Mouse (Mus musculus) neural tube, embryonic 13.5 days (tissue): ENCODE results near the gene Chrnb2. TPM values are rescaled to one million over a fixed set of nuclear protein-coding genes. Genes with fewer than 3 reads are reported as not detected.

Experiments
- ATAC-seq: fragments of 200-750 bp; cut with Nextera tagmentation; 2 replicates; pipeline ENCODE4 v1.8.0; 2017; ENCODE audit warnings: low read depth, mild to moderate bottlenecking, moderate TSS enrichment, moderate library complexity
- H3K27ac ChIP-seq: fragments of 300-500 bp; sonication (generic); replicated peaks from 2 replicates; pipeline ENCODE4 v1.5.1; 2015; ENCODE audit warnings: moderate library complexity, mild to moderate bottlenecking, inconsistent platforms
- H3K27me3 ChIP-seq: fragments of 300-500 bp; sonication (generic); 2 replicates; pipeline ENCODE4 v1.6.1; 2015; ENCODE audit warnings: mild to moderate bottlenecking, inconsistent platforms
- H3K36me3 ChIP-seq: fragments of 300-500 bp; sonication (generic); 2 replicates; pipeline ENCODE4 v1.6.1; 2015; ENCODE audit warnings: mild to moderate bottlenecking, inconsistent platforms
- H3K4me1 ChIP-seq: fragments of 300-500 bp; sonication (generic); replicated peaks from 2 replicates; pipeline ENCODE4 v1.6.1; 2015; ENCODE audit warnings: inconsistent platforms
- H3K4me2 ChIP-seq: fragments of 300-500 bp; sonication (generic); 2 replicates; pipeline ENCODE4 v1.6.1; 2015; ENCODE audit warnings: inconsistent platforms, mild to moderate bottlenecking, moderate library complexity
- H3K4me3 ChIP-seq: fragments of 300-500 bp; sonication (generic); 2 replicates; pipeline ENCODE4 v1.5.1; 2015; ENCODE audit warnings: mild to moderate bottlenecking, inconsistent platforms
- H3K9ac ChIP-seq: fragments of 300-500 bp; sonication (generic); 2 replicates; pipeline ENCODE4 v1.6.1; 2015; ENCODE audit warnings: moderate library complexity, mild to moderate bottlenecking, inconsistent platforms
- H3K9me3 ChIP-seq: fragments of 300-500 bp; sonication (generic); 2 replicates; pipeline ENCODE4 v1.6.1; 2016; ENCODE audit warnings: inconsistent platforms
- WGBS: fragments of 180-500 bp; shearing (Covaris S2); methylation state at CpG from one replicate; pipeline ENCODE4 v1.1.7; 2015; 5-methylcytosine and 5-hydroxymethylcytosine counted together
- polyA plus RNA-seq: library from polyadenylated mRNA; unstranded; fragments of >200 nt; fragmentation: Nextera tagmentation; extraction: Ambion mirVana; gene quantifications from 2 replicates; pipeline ENCODE4 v1.2.1, GENCODE M21; 2015

The Chrnb2 gene
- polyA plus RNA-seq, 1 experiment from 2014 or later = 27.4 TPM

DNA sequence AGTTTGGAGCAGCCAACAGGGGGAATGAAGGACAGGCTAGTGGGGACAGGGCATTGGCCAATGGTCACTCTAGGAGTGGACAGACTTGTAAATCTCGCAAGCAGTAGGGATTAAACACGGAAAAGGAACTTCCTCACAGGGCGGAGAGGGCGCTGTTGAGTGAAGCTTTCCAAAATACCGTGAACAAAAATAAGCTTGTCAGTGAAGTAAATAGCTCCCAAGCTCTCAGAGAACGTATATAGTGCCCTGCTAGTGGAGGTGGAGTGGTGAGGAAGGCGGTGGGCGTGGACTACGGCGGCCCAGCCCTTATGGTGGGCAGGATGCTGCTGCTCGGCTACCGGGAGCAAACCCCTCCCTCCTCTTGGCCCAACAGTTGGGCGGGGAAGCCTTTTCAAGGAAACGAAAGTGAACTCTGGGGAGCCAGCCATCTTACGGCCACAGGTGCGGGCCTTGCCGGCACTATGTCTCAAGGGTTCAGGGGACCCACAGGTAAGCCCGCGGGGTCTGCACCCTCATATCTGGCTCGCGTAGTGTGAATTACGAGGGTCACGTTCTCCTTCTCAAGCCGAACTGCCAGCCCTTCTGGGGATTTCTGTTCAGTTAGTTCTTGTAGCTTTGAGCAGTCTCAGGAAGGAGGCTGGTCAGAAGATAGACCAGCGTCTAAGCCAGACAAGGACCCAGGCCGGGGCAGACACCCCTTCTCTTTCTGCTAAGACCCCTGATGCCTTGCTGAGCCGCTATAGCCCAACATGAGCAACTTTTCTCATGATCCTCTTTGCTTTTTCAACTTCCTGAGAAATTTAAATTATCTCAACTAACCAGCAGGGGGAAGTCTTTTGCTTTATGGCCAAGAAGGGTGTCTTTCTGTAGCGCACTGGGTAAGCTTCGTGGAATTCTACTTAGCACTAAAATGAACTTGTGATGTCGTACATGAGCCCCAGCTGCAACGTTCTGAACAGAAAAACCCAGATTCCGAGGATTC, 33.8 kb downstream of the Chrnb2 start:
- H3K4me1 ChIP-seq = peaks cover 24% of the 10 kb centered on the region
- H3K9ac ChIP-seq = peak overlapping the region; percentile 57
- H3K4me3 ChIP-seq = peak overlapping the region; percentile 42
- H3K27me3 ChIP-seq = no peaks in the 10 kb centered on the region
- ATAC-seq = peak; percentile 65
- H3K36me3 ChIP-seq = peaks cover 3% of the 10 kb centered on the region; the same call in 1 of the 2 replicates
- WGBS = 2% methylated on average over 32 of the region's 32 CpGs
- H3K4me2 ChIP-seq = peak overlapping the region; percentile 59
- H3K27ac ChIP-seq = 0 out of 2 replicates have a peak overlapping the region, but pooled peaks have one; percentile 46
- H3K9me3 ChIP-seq = no peaks in the 10 kb centered on the region

GRCm38 (mm10) chr3:89728848-89729247, 35.6 kb downstream of the Chrnb2 start:
- no peaks in the 10 kb centered on the region for H3K36me3 ChIP-seq
- H3K4me1 ChIP-seq = peaks cover 24% of the 10 kb centered on the region
- H3K9ac ChIP-seq = no peak overlapping the region
- H3K9me3 ChIP-seq = no peaks in the 10 kb centered on the region
- no peak overlapping the region for H3K4me3 ChIP-seq
- no peak overlapping the region for H3K27ac ChIP-seq
- no peak for ATAC-seq
- no peak overlapping the region for H3K4me2 ChIP-seq
- no peaks in the 10 kb centered on the region for H3K27me3 ChIP-seq
- WGBS = 84% methylated on average over 2 of the region's 2 CpGs

DNA sequence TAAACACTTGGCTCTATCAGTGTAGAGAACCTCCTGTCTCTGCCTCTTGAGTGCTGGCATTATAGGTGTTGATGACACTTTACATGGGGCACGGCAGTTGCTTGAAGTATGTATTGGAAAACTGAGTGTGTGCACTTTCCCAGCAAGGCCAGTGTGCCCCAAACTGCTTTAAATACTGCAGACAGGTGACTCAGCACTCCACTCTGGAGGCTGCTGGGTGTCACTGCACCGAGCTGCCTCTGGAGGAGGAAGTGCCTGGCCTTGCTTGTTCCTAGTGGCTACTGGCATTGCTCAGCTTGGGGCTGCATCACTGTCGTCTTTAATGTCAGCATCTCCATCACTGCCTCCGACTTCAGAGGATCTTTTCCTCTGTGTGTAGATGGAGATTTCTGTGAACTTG, 37.4 kb downstream of the Chrnb2 start:
- no peak for ATAC-seq
- whole genome bisulfite sequencing = 19% methylated on average over 4 of the region's 4 CpGs

DNA sequence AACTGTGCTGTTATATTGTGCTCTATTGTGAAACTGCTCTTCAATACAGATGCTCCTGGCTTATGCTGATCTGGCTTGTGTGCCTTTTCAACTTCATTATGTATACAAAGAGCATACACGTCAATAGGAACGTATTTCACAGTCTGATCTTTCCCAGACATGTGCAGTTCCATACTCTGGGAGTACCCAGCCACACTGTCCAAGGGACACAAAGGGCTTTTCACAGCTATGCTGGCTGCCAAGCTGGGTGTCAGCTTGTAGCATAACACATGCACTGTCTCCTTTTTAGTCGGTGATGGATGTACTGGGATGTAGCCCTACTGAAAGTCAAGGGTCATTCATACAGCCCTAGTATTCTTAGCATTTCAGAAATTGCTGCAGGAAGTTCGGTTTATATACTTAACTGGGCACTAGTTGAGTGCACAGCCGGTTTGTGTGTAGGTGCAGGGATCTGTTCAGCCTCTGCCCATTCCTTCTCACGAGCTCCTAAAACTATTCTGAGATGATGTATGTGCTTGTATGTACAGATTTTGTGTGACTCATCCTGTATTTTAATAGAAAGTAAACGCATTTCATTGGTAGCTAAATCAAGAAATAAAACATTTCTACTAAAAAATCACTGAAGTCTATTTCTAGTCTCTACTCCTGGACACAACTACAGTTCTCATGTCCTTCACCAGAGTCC, 40.9 kb downstream of the Chrnb2 start:
- peaks cover 12% of the 10 kb centered on the region for H3K4me1 ChIP-seq
- no peak overlapping the region for H3K27ac ChIP-seq
- 0 out of 2 replicates have a peak, but pooled peaks have one; percentile 65 for ATAC-seq
- 49% methylated on average over 7 of the region's 7 CpGs for WGBS
- H3K27me3 ChIP-seq = no peaks in the 10 kb centered on the region
- no peak overlapping the region for H3K4me3 ChIP-seq
- H3K36me3 ChIP-seq = no peaks in the 10 kb centered on the region
- no peak overlapping the region for H3K4me2 ChIP-seq
- H3K9ac ChIP-seq = no peak overlapping the region
- no peaks in the 10 kb centered on the region for H3K9me3 ChIP-seq

More for the DNA sequence above, 37.4 kb downstream of the Chrnb2 start:
- Histone ChIP-seq H3K4me3 (no peak overlapping the region), H3K9me3 (no peaks in the 10 kb centered on the region), H3K4me2 (no peak overlapping the region), H3K27me3 (no peaks in the 10 kb centered on the region), H3K9ac (no peak overlapping the region), H3K36me3 (no peaks in the 10 kb centered on the region), H3K4me1 (peaks cover 37% of the 10 kb centered on the region), H3K27ac (no peak overlapping the region)

DNA sequence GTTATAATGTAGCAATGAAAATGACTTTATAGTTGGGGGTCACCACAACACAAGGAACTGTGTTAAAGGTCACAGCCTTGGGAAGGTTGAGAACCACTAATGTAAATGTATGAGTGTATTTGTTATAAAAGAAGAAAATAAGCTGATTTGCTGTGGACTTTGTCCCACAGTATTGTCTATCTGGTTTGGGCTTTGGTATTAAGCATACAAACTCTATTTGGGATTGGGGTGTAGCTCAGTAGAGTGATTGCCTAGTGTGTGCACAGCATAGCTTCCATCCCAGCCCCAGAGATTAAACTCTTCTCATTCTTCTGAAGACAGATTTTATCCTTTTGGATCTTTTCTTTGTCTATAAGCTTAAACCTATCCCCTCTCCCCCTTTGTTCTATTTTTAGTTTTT, 42.4 kb downstream of the Chrnb2 start:
- no peak for ATAC-seq
- Histone ChIP-seq H3K27me3 (no peaks in the 10 kb centered on the region), H3K9me3 (no peaks in the 10 kb centered on the region), H3K9ac (no peak overlapping the region), H3K4me1 (peaks cover 19% of the 10 kb centered on the region), H3K36me3 (no peaks in the 10 kb centered on the region), H3K27ac (no peak overlapping the region), H3K4me2 (no peak overlapping the region), H3K4me3 (no peak overlapping the region)

GRCm38 (mm10) chr3:89715967-89716256, 48.5 kb downstream of the Chrnb2 start:
- Histone ChIP-seq H3K36me3 (no peaks in the 10 kb centered on the region), H3K4me2 (peak overlapping the region; percentile 86), H3K27me3 (0 out of 2 replicates have a peak, but pooled peaks cover 6% of the 10 kb centered on the region), H3K27ac (peak overlapping the region; percentile 93; the same call in 1 of the 2 replicates), H3K9me3 (no peaks in the 10 kb centered on the region), H3K4me3 (peak overlapping the region; percentile 96), H3K4me1 (peaks cover 27% of the 10 kb centered on the region), H3K9ac (peak overlapping the region; percentile 96)
- no peak for ATAC-seq
- 51% methylated on average over 6 of the region's 6 CpGs for WGBS

- H3K9me3 ChIP-seq = no peaks in the 10 kb centered on the region
- ATAC-seq = peak; percentile 77
- peak overlapping the region; percentile 96 for H3K4me3 ChIP-seq
- peak overlapping the region; percentile 86 for H3K4me2 ChIP-seq
- H3K9ac ChIP-seq = peak overlapping the region; percentile 96
- H3K4me1 ChIP-seq = peaks cover 27% of the 10 kb centered on the region
- no peaks in the 10 kb centered on the region for H3K36me3 ChIP-seq
- under 1% methylated on average over 59 of the region's 59 CpGs for WGBS
- 0 out of 2 replicates have a peak, but pooled peaks cover 6% of the 10 kb centered on the region for H3K27me3 ChIP-seq
- H3K27ac ChIP-seq = peak overlapping the region; percentile 93
Measured at GRCm38 (mm10) chr3:89715207-89715966, 49.0 kb downstream of the Chrnb2 start.

DNA sequence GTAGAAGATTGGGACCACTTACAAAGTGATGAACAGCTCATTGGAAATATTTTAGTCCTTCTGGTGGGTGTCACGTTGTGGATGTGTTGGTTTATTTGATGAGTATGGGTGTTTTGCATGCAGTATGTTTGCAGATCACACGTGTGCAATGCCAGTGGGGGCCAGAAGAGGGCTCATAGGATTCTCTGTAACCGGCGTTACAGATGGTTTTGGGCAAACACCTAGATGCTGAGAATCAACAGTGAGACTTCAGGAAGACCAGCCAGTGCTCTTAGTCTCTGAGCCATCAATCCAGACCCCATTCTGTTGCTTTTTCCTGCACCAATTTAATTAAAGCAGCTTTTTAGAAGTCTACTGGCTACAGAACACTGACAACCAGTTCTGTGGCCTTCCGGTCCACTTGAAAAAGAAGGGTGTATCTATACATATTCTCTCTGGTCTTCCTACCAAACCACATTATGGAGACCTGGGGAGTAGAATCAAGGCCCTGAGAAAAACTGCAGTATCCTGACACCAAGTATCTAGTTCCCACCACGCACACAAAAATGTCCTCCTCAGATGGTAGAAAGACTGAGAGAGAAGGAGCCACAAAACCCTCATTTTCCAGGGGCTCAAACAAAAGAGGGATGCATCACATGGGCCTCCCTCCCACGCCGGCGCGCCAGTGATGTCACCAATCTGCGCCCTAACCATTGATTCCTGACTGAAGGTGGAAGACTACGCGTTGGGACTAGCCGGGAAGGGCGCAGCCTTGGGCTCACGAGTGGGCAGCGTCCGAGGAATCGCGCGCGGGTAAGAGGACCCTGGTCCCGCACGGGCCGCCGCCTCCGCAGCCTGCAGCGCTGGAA, 49.8 kb downstream of the Chrnb2 start, which contains the start of gene Adar:
TSS of gene Adar (plus strand) at position 664 of the 848 bp plus-strand sequence.
- H3K9ac ChIP-seq = peak within 1 kb of the TSS; percentile 96
- H3K9me3 ChIP-seq = no peaks in the 10 kb centered on the region
- ATAC-seq = peak; percentile 93
- H3K4me1 ChIP-seq = peaks cover 27% of the 10 kb centered on the region
- peaks cover 6% of the 10 kb centered on the region; the same call in 1 of the 2 replicates for H3K27me3 ChIP-seq
- H3K36me3 ChIP-seq = no peaks in the 10 kb centered on the region
- peak within 1 kb of the TSS; percentile 93 for H3K27ac ChIP-seq
- WGBS = 5% methylated on average over 28 of the region's 28 CpGs
- peak within 1 kb of the TSS; percentile 96 for H3K4me3 ChIP-seq
- H3K4me2 ChIP-seq = peak within 1 kb of the TSS; percentile 86

GRCm38 (mm10) chr3:89704064-89704463, 60.4 kb downstream of the Chrnb2 start:
- H3K27me3 ChIP-seq = no peaks in the 10 kb centered on the region
- H3K4me3 ChIP-seq = no peak overlapping the region
- no peak overlapping the region for H3K27ac ChIP-seq
- H3K9me3 ChIP-seq = no peaks in the 10 kb centered on the region
- WGBS = 82% methylated on average over 6 of the region's 6 CpGs
- no peaks in the 10 kb centered on the region for H3K36me3 ChIP-seq
- no peak overlapping the region for H3K4me2 ChIP-seq
- H3K9ac ChIP-seq = no peak overlapping the region
- ATAC-seq = no peak
- H3K4me1 ChIP-seq = no peaks in the 10 kb centered on the region

GRCm38 (mm10) chr3:89703596-89703995, 60.8 kb downstream of the Chrnb2 start:
- Histone ChIP-seq H3K4me1 (no peaks in the 10 kb centered on the region), H3K9ac (no peak overlapping the region), H3K27ac (no peak overlapping the region), H3K4me2 (no peak overlapping the region), H3K27me3 (no peaks in the 10 kb centered on the region), H3K36me3 (no peaks in the 10 kb centered on the region), H3K4me3 (no peak overlapping the region), H3K9me3 (no peaks in the 10 kb centered on the region)
- ATAC-seq = no peak
- WGBS = 36% methylated on average over 3 of the region's 3 CpGs

DNA sequence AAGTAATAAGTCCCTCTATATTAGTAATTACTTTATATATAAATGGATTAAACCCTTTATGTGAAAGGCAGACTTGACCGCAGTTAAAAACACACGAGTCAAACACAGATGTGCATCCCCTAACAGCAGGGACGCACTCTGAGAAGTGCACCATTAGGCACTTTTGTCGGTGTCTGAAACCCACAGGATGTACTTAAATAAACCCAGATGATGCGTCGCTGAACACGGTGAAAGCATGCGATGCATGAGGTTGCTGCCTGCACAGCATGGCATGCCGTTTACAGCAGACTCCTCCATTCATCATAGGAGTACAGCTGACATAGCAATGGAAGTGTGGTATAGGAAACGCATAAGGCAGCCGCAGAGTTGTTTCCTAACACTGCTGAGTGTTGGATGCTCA, 64.0 kb downstream of the Chrnb2 start:
- WGBS = 67% methylated on average over 11 of the region's 11 CpGs
- H3K27me3 ChIP-seq = no peaks in the 10 kb centered on the region
- H3K27ac ChIP-seq = no peak overlapping the region
- no peak overlapping the region for H3K9ac ChIP-seq
- H3K9me3 ChIP-seq = no peaks in the 10 kb centered on the region
- no peaks in the 10 kb centered on the region for H3K36me3 ChIP-seq
- H3K4me3 ChIP-seq = no peak overlapping the region
- no peaks in the 10 kb centered on the region for H3K4me1 ChIP-seq
- no peak overlapping the region for H3K4me2 ChIP-seq
- ATAC-seq = no peak
